Mouse (Mus musculus): ENCODE results near the gene Kansl2. TPM values are rescaled to one million over a fixed set of nuclear protein-coding genes. Genes with fewer than 3 reads are reported as not detected.

Gene Kansl2
- polyA plus RNA-seq, 1 experiment from 2014 or later, result 77.7 TPM

- no peak overlapping the region for H3K4me2 ChIP-seq (ENCODE audit: low read depth, low read length)
- H3K9ac ChIP-seq (ENCODE audit: low read length), result no peak overlapping the region
- no peak overlapping the region for H3K27ac ChIP-seq (ENCODE audit: low read length)
- peaks cover 8% of the 10 kb centered on the region; the same call in 1 of the 2 replicates for H3K9me3 ChIP-seq (replicated peaks; ENCODE audit: control insufficient read depth, low read length)
- no peak overlapping the region for H3K4me3 ChIP-seq (ENCODE audit: low read length)
- no peaks in the 10 kb centered on the region for H3K36me3 ChIP-seq (ENCODE audit: control insufficient read depth, insufficient read depth)
- WGBS, result 90% methylated on average over 8 of the region's 8 CpGs
- H3K27me3 ChIP-seq (ENCODE audit: control insufficient read depth, insufficient read depth, low read length), result no peaks in the 10 kb centered on the region; the same call in 1 of the 2 replicates
- H3K4me1 ChIP-seq (ENCODE audit: control insufficient read depth, insufficient read depth, low read length), result no peaks in the 10 kb centered on the region
- no peak for ATAC-seq (replicated peaks; ENCODE audit: extremely low read depth, insufficient read depth, low FRiP score)
Measured at GRCm38 (mm10) chr15:98486433-98487021, 47.5 kb downstream of the Kansl2 start.

GRCm38 (mm10) chr15:98483907-98484886, 49.9 kb downstream of the Kansl2 start:
- Histone ChIP-seq H3K27ac (ENCODE audit: low read length) (no peak overlapping the region), H3K4me3 (ENCODE audit: low read length) (no peak overlapping the region), H3K36me3 (ENCODE audit: control insufficient read depth, insufficient read depth) (no peaks in the 10 kb centered on the region), H3K4me1 (ENCODE audit: control insufficient read depth, insufficient read depth, low read length) (no peaks in the 10 kb centered on the region), H3K27me3 (ENCODE audit: control insufficient read depth, insufficient read depth, low read length) (no peaks in the 10 kb centered on the region; the same call in 1 of the 2 replicates), H3K9ac (ENCODE audit: low read length) (no peak overlapping the region), H3K9me3 (replicated peaks; ENCODE audit: control insufficient read depth, low read length) (peaks cover 6% of the 10 kb centered on the region; the same call in 1 of the 2 replicates), H3K4me2 (ENCODE audit: low read depth, low read length) (no peak overlapping the region)
- WGBS, result 63% methylated on average over 18 of the region's 18 CpGs
- ATAC-seq (replicated peaks; ENCODE audit: extremely low read depth, insufficient read depth, low FRiP score), result no peak

- no peak within 1 kb of the TSS for H3K4me3 ChIP-seq (ENCODE audit: low read length)
- H3K27me3 ChIP-seq (ENCODE audit: control insufficient read depth, insufficient read depth, low read length), result no peaks in the 10 kb centered on the region; the same call in 1 of the 2 replicates
- no peak for ATAC-seq (replicated peaks; ENCODE audit: extremely low read depth, insufficient read depth, low FRiP score)
- WGBS, result 49% methylated on average over 3 of the region's 3 CpGs
- no peak within 1 kb of the TSS for H3K27ac ChIP-seq (ENCODE audit: low read length)
- peaks cover 3% of the 10 kb centered on the region; the same call in 1 of the 2 replicates for H3K9me3 ChIP-seq (replicated peaks; ENCODE audit: control insufficient read depth, low read length)
- H3K4me1 ChIP-seq (ENCODE audit: control insufficient read depth, insufficient read depth, low read length), result no peaks in the 10 kb centered on the region
- H3K4me2 ChIP-seq (ENCODE audit: low read depth, low read length), result no peak within 1 kb of the TSS
- no peak within 1 kb of the TSS for H3K9ac ChIP-seq (ENCODE audit: low read length)
- H3K36me3 ChIP-seq (ENCODE audit: control insufficient read depth, insufficient read depth), result no peaks in the 10 kb centered on the region
Measured at GRCm38 (mm10) chr15:98482701-98483100, 51.4 kb downstream of the Kansl2 start, which contains the start of gene Lalba. TSS of gene Lalba (minus strand) at chr15:98482721.

GRCm38 (mm10) chr15:98479568-98480102, 54.4 kb downstream of the Kansl2 start:
- ATAC-seq (replicated peaks; ENCODE audit: extremely low read depth, insufficient read depth, low FRiP score), result no peak
- no peaks in the 10 kb centered on the region for H3K9me3 ChIP-seq (replicated peaks; ENCODE audit: control insufficient read depth, low read length)
- H3K27ac ChIP-seq (ENCODE audit: low read length), result no peak overlapping the region
- H3K9ac ChIP-seq (ENCODE audit: low read length), result no peak overlapping the region
- no peaks in the 10 kb centered on the region; the same call in 1 of the 2 replicates for H3K27me3 ChIP-seq (ENCODE audit: control insufficient read depth, insufficient read depth, low read length)
- no peak overlapping the region for H3K4me2 ChIP-seq (ENCODE audit: low read depth, low read length)
- 62% methylated on average over 7 of the region's 7 CpGs for WGBS
- no peaks in the 10 kb centered on the region for H3K36me3 ChIP-seq (ENCODE audit: control insufficient read depth, insufficient read depth)
- H3K4me3 ChIP-seq (ENCODE audit: low read length), result no peak overlapping the region
- no peaks in the 10 kb centered on the region for H3K4me1 ChIP-seq (ENCODE audit: control insufficient read depth, insufficient read depth, low read length)

GRCm38 (mm10) chr15:98476281-98476680, 57.8 kb downstream of the Kansl2 start:
- H3K4me3 ChIP-seq (ENCODE audit: low read length), result no peak overlapping the region
- no peak overlapping the region for H3K27ac ChIP-seq (ENCODE audit: low read length)
- no peaks in the 10 kb centered on the region for H3K36me3 ChIP-seq (ENCODE audit: control insufficient read depth, insufficient read depth)
- H3K4me2 ChIP-seq (ENCODE audit: low read depth, low read length), result no peak overlapping the region
- H3K9me3 ChIP-seq (replicated peaks; ENCODE audit: control insufficient read depth, low read length), result no peaks in the 10 kb centered on the region
- H3K27me3 ChIP-seq (ENCODE audit: control insufficient read depth, insufficient read depth, low read length), result peaks cover 3% of the 10 kb centered on the region
- WGBS, result 76% methylated on average over 5 of the region's 5 CpGs
- ATAC-seq (replicated peaks; ENCODE audit: extremely low read depth, insufficient read depth, low FRiP score), result no peak
- H3K9ac ChIP-seq (ENCODE audit: low read length), result no peak overlapping the region
- H3K4me1 ChIP-seq (ENCODE audit: control insufficient read depth, insufficient read depth, low read length), result no peaks in the 10 kb centered on the region

- H3K27me3 ChIP-seq (ENCODE audit: control insufficient read depth, insufficient read depth, low read length), result peaks cover 5% of the 10 kb centered on the region
- ATAC-seq (replicated peaks; ENCODE audit: extremely low read depth, insufficient read depth, low FRiP score), result no peak
- H3K9ac ChIP-seq (ENCODE audit: low read length), result no peak overlapping the region
- H3K27ac ChIP-seq (ENCODE audit: low read length), result no peak overlapping the region
- H3K9me3 ChIP-seq (replicated peaks; ENCODE audit: control insufficient read depth, low read length), result no peaks in the 10 kb centered on the region
- WGBS, result 48% methylated on average over 10 of the region's 10 CpGs
- H3K4me1 ChIP-seq (ENCODE audit: control insufficient read depth, insufficient read depth, low read length), result no peaks in the 10 kb centered on the region
- no peak overlapping the region for H3K4me3 ChIP-seq (ENCODE audit: low read length)
- no peak overlapping the region for H3K4me2 ChIP-seq (ENCODE audit: low read depth, low read length)
- no peaks in the 10 kb centered on the region for H3K36me3 ChIP-seq (ENCODE audit: control insufficient read depth, insufficient read depth)
Measured at GRCm38 (mm10) chr15:98475382-98475781, 58.7 kb downstream of the Kansl2 start.

- Histone ChIP-seq H3K9ac (ENCODE audit: low read length) (no peak overlapping the region), H3K36me3 (ENCODE audit: control insufficient read depth, insufficient read depth) (no peaks in the 10 kb centered on the region), H3K27me3 (ENCODE audit: control insufficient read depth, insufficient read depth, low read length) (peaks cover 5% of the 10 kb centered on the region), H3K4me3 (ENCODE audit: low read length) (no peak overlapping the region), H3K27ac (ENCODE audit: low read length) (no peak overlapping the region), H3K4me2 (ENCODE audit: low read depth, low read length) (no peak overlapping the region), H3K4me1 (ENCODE audit: control insufficient read depth, insufficient read depth, low read length) (no peaks in the 10 kb centered on the region), H3K9me3 (replicated peaks; ENCODE audit: control insufficient read depth, low read length) (no peaks in the 10 kb centered on the region)
- no peak for ATAC-seq (replicated peaks; ENCODE audit: extremely low read depth, insufficient read depth, low FRiP score)
- 72% methylated on average over 10 of the region's 10 CpGs for WGBS
Measured at GRCm38 (mm10) chr15:98474958-98475357, 59.1 kb downstream of the Kansl2 start.

- no peak for ATAC-seq (replicated peaks; ENCODE audit: extremely low read depth, insufficient read depth, low FRiP score)
- Histone ChIP-seq H3K4me1 (ENCODE audit: control insufficient read depth, insufficient read depth, low read length) (no peaks in the 10 kb centered on the region), H3K9me3 (replicated peaks; ENCODE audit: control insufficient read depth, low read length) (0 out of 2 replicates have a peak, but pooled peaks cover 3% of the 10 kb centered on the region), H3K4me3 (ENCODE audit: low read length) (no peak overlapping the region), H3K9ac (ENCODE audit: low read length) (no peak overlapping the region), H3K27me3 (ENCODE audit: control insufficient read depth, insufficient read depth, low read length) (peaks cover 5% of the 10 kb centered on the region; the same call in 1 of the 2 replicates), H3K4me2 (ENCODE audit: low read depth, low read length) (no peak overlapping the region), H3K36me3 (ENCODE audit: control insufficient read depth, insufficient read depth) (no peaks in the 10 kb centered on the region), H3K27ac (ENCODE audit: low read length) (no peak overlapping the region)
- 87% methylated on average over 13 of the region's 13 CpGs for WGBS
Measured at GRCm38 (mm10) chr15:98471539-98471938, 62.5 kb downstream of the Kansl2 start.
